Mouse (Mus musculus) mouse trophoblast stem cell (cell line): ENCODE results near the gene Shisa9.

ENCODE experiments used
- in situ Hi-C, 2 experiments: fragments of 300-500 bp; cut with MseI, MboI; formaldehyde crosslinking; loops; 2 replicates in 1 of 2; 3 replicates in 1 of 2; pipeline ENCODE4 v1.15.1; 2025

The Shisa9 gene

DNA sequence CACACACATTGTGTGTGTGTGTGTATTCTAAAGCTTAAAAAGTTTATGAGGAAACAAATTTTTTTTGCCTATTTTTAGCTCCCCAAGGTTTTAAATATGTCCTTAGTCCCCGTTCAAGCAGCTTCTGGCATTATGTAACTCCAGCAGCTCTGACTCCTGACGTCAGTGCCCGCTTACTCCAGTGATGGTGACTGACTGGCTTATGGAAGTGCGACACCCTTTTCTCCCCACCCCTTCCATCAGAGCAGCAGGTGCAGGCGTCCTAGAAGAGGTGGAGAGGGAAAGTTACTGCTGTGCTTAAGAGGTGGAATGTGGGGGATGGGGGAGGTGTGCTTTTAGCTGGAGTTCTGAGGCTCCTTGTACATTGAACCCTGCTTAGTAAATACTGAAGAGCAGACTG lies 213.7 kb downstream of the Shisa9 start:
- in situ Hi-C loops = no loop called here

DNA sequence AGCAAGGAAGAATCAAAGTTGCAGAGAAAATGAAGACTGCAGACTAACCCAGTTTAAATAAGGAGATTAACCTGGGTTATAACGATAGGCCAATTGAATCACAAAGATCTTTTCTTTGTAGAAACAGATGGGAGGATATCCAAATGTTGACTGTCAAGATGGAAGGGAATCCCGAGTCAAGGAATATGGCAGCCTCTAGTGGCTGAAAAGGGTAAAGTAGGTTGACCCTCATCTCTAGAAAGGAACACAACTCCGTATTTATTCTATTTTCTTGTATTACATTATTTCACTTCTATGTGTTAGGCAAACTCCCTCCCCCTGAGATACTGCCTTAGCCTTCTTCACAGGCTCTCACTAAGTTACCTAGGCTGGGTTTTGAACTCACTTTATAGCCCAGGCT lies 217.3 kb downstream of the Shisa9 start:
- in situ Hi-C loops = no loop called here

DNA sequence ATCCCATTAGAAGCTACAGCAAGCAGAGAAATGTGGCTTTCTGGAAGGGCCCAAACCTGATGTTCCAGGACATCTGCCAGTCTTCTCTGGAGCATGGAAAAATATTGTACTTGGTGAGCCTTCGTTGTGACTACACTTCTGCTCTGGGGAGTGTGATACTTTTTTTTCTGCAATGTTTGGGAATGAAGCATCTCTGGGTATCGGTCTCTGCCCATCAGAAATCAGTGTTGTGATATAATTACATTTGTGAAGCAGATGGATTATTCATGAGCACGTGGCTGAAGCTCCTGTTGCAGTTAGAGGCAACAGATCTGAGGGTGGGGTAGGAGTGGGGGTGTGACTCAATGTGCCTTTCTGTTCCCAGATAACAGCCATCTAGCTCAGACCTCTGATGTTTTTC lies 218.2 kb downstream of the Shisa9 start:
- in situ Hi-C loops = no loop called here

- in situ Hi-C loops = no loop called here
Measured at GRCm38 (mm10) chr16:12203055-12203454, 219.1 kb downstream of the Shisa9 start.

GRCm38 (mm10) chr16:12204423-12204822 lies 220.5 kb downstream of the Shisa9 start:
- in situ Hi-C loops = no loop called here

DNA sequence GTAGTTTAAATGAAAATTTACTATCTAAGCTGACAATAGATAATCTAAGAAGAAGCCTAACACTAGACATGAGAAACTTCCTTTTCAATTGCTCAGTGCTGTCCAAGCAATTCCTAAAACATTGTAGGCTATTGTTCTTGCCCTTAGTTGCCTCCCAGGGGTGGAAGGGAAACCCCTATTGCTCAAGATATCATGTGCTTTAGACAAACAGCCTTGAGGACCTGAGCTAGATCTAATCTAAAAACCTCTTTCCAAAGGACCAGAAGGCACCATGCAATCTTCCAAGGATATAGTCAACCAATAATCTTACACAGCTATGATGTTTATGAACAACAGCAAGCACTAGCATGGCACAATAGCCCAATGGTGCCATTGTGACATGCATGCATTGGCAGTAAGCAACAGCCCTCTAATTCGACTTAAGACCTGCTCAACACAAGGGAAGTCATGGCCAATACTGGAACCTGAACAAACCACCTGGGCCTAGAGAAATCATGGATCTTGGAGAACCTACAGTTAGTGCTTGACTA lies 222.6 kb downstream of the Shisa9 start:
- in situ Hi-C loops = no loop called here

GRCm38 (mm10) chr16:12206951-12207350 lies 223.0 kb downstream of the Shisa9 start:
- in situ Hi-C loops = no loop called here

DNA sequence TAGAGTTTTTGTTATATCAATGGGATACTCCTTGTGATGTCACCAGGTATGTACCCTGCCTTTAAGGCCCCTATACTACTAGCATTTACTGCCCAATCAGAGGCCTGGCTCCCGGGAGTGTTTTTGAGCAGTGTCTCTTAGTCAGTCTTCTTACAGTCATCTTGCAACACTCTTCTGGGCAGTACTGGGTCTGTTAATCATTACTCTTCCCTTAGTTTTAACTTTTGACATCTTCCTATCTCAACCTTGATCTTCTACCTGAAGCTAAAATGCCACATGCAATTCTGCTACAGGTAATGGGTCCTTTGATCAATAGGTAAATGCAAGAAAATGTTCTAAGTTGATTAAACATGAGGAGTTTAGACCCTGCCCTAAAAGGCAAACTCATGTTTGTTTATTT lies 225.4 kb downstream of the Shisa9 start:
- in situ Hi-C loops = no loop called here

- in situ Hi-C loops = no loop called here
Measured at GRCm38 (mm10) chr16:12209819-12210218, 225.9 kb downstream of the Shisa9 start.

- in situ Hi-C loops = no loop called here
Measured at GRCm38 (mm10) chr16:12214018-12214417, 230.1 kb downstream of the Shisa9 start.

- in situ Hi-C loops = no loop called here
Measured at GRCm38 (mm10) chr16:12217289-12218150, 233.6 kb downstream of the Shisa9 start.

DNA sequence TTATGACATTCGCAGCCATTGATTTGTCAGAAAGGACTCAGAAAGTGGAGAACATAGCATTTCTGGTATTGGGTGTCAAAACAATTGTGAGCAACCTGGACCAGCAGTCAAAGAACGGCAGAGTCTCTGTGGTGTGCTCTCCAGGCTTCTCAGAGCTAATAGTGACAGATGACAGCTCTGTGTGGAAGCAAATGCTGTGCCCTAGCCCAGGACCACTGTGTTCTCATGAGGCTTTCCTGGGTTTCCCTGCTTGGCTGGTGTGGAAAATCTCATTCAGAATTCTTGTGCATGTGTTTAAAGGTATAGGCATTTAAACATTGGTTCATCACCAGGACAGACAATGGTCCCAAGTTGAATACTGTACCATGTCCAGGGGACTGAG lies 234.2 kb downstream of the Shisa9 start:
- in situ Hi-C loops = no loop called here

- in situ Hi-C loops = no loop called here
Measured at GRCm38 (mm10) chr16:12219821-12220220, 235.9 kb downstream of the Shisa9 start.

DNA sequence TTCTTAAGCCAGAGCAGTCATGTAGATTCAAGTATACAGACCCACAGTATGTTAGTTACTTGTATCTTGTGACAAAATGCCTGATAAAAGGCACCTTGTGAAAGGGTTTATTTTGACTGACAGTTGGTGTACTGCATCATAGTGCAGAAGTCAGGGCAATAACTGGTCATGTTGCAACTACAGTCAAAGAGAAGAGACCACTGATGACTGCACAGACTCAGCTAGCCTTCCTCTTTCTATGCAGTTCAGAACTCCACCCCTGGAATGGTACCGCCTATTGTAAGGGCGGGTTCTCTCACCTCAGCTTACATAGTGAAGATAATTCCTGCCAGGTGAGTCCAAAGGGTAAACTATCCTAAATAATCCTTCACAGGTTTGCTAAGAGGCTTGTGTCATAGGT lies 239.6 kb downstream of the Shisa9 start:
- in situ Hi-C loops = no loop called here

GRCm38 (mm10) chr16:12226937-12227336 lies 243.0 kb downstream of the Shisa9 start:
- in situ Hi-C loops = no loop called here

DNA sequence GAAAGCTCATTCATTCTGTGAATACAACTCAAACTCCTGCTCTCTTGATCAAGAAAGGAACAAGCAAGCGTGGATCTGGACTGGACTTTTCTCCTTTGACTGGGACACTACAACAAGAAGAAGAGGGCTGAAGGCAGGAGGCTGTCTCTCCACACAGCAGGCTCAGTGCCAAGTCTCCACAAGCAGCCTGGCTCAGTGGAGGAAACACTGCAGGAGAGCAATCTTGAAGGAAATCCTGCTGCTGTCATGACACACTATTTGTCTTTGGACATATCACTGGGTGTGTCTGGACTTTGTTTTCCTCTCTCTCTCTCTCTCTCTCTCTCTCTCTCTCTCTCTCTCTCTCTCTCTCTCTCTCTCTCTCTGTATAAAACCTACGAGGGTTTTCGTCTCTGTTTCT lies 249.4 kb downstream of the Shisa9 start:
- in situ Hi-C loops = no loop called here

DNA sequence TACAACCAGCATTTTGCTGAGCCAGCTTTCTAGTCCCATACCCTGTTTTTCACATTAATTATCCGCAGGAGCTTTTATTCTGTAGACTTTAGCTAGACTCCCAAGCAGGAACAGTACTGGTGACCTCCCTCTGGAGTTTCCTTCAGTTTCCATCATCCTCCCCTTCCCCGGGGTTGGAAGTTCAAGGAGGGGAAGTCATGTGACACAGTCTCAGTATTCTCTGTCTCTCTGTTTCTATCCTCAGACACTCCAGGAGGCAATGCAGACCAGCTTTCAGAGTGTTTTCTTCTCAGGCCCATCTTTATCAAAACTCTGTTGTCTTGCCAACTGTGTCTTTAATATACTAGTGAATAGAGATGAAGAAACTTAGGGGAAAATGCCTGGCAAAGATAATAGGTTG lies 250.4 kb downstream of the Shisa9 start:
- in situ Hi-C loops = no loop called here

- in situ Hi-C loops = no loop called here
Measured at GRCm38 (mm10) chr16:12238611-12239010, 254.7 kb downstream of the Shisa9 start.

- in situ Hi-C loops = no loop called here
Measured at GRCm38 (mm10) chr16:12259361-12259760, 275.4 kb downstream of the Shisa9 start.

DNA sequence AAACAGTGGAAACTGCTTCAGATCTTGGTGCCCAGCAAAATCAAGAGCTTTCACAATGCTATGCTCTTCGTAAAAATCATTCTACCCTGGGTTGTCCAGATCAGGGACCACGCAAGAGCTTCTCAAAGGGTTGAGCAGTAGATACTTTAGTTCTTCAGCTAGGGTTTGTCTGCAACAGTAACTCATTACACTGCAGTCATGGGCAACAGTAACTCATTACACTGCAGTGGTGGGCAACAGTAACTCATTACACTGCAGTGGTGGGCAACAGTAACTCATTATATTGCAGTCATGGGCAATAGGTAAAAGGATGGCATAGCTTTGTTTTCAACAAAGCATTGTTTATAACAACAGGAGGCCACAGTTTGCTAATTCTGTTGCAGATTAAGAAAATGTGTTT lies 281.9 kb downstream of the Shisa9 start:
- in situ Hi-C loops = no loop called here

- in situ Hi-C loops = no loop called here
Measured at GRCm38 (mm10) chr16:12300523-12300922, 316.6 kb downstream of the Shisa9 start.

- in situ Hi-C loops = no loop called here
Measured at GRCm38 (mm10) chr16:12303420-12303819, 319.5 kb downstream of the Shisa9 start.

- in situ Hi-C loops = no loop called here
Measured at GRCm38 (mm10) chr16:12307318-12307965, 323.5 kb downstream of the Shisa9 start.
